Mouse (Mus musculus) CH12.LX (cell line): ENCODE measurements around the gene Pilra.

Experiments used
- CHD2 ChIP-seq: IDR thresholded peaks from 2 replicates; pipeline ENCODE4 v1.6.1; 2011; ENCODE audit warnings: low read length, improper control_type of control experiment
- CTCF ChIP-seq, 2 experiments: IDR thresholded peaks in 1 of 2; conservative IDR thresholded peaks in 1 of 2; 2 replicates each; pipeline ENCODE4 v1.5.1; 2011 to 2012; ENCODE audit warnings: low read depth in 2 of 2, low read length in 2 of 2, improper control_type of control experiment in 1 of 2, inconsistent platforms in 1 of 2, mild to moderate bottlenecking in 1 of 2, moderate library complexity in 1 of 2
- ELF1 ChIP-seq: IDR thresholded peaks from 2 replicates; pipeline ENCODE4 v1.6.1; 2014; ENCODE audit warnings: low read depth, mild to moderate bottlenecking, inconsistent platforms, low read length, improper control_type of control experiment
- EP300 ChIP-seq: IDR thresholded peaks from 2 replicates; pipeline ENCODE4 v1.6.1; 2011; ENCODE audit warnings: low read length, improper control_type of control experiment
- GABPA ChIP-seq: IDR thresholded peaks from 2 replicates; pipeline ENCODE4 v1.6.1; 2012; ENCODE audit warnings: low read depth, low read length, improper control_type of control experiment, inconsistent platforms; ENCODE audit not compliant: insufficient replicate concordance
- MAFK ChIP-seq: IDR thresholded peaks from 2 replicates; pipeline ENCODE4 v1.6.1; 2011; ENCODE audit warnings: low read length, improper control_type of control experiment; ENCODE audit not compliant: insufficient replicate concordance
- MAX ChIP-seq: IDR thresholded peaks from 2 replicates; pipeline ENCODE4 v1.6.1; 2011; ENCODE audit warnings: low read length, improper control_type of control experiment
- MAZ ChIP-seq: IDR thresholded peaks from 2 replicates; pipeline ENCODE4 v1.6.1; 2012; ENCODE audit warnings: low read depth, mild to moderate bottlenecking, inconsistent platforms, low read length, improper control_type of control experiment, moderate library complexity
- POLR2A ChIP-seq: IDR thresholded peaks from 2 replicates; pipeline ENCODE4 v1.6.1; 2011; ENCODE audit warnings: low read depth, mild to moderate bottlenecking, improper control_type of control experiment, low read length
- POLR2AphosphoS2 ChIP-seq: IDR thresholded peaks from 2 replicates; pipeline ENCODE4 v1.6.1; 2011; ENCODE audit warnings: low read depth, low read length, improper control_type of control experiment
- SMC3 ChIP-seq: IDR thresholded peaks from 2 replicates; pipeline ENCODE4 v1.6.1; 2011; ENCODE audit warnings: low read depth, low read length, improper control_type of control experiment
- USF1 ChIP-seq: IDR thresholded peaks from 2 replicates; pipeline ENCODE4 v1.6.1; 2014; ENCODE audit warnings: low read depth, mild to moderate bottlenecking, inconsistent platforms, low read length, improper control_type of control experiment
- USF2 ChIP-seq: conservative IDR thresholded peaks from 2 replicates; pipeline ENCODE4 v1.6.1; 2011; ENCODE audit warnings: low read depth, low read length, improper control_type of control experiment

- TF ChIP-seq MAX (no peak), POLR2A (no peak), USF2 (no peak), CHD2 (no peak), CTCF (conservative IDR thresholded peaks at IDR 0.05 in 1 of 2, IDR thresholded peaks at IDR 0.05 in 1 of 2; ENCODE audit: low read depth in 2 of 2, low read length in 2 of 2) (no peak), SMC3 (no peak), EP300 (no peak), MAZ (no peak), GABPA (no peak), MAFK (no peak), POLR2AphosphoS2 (no peak), ELF1 (no peak), USF1 (no peak)
Observed at GRCm38 (mm10) chr5:137883345-137883744, 47.3 kb upstream of the Pilra start.
